Mouse (Mus musculus): Measurements from ENCODE around the gene Sntg2. TPM values are rescaled to one million over a fixed set of nuclear protein-coding genes. Genes with fewer than 3 reads are reported as not detected.

Gene Sntg2
- polyA plus RNA-seq, 1 experiment from 2014 or later: 3.3 TPM

DNA sequence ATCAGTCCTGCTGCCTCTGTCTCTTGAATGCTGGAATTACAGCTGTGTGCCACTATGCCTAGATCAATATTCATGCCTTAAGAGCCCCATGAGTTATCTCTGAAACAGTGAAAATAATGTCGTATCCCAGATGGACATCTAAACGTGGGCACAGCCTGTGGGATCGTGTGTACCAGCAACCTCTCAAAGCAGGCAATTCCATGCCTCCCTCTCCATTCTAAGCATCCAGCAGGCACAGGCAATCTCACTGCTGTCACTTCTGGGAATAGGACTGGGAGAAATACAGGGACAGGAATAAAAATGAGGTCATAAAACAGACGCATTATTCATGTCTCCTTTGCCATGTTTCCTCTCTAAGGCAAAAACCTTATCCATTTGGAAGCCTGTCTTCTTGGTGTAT, 25.9 kb downstream of the Sntg2 start:
- Histone ChIP-seq H3K36me3 (no peaks in the 10 kb centered on the region), H3K9me3 (no peaks in the 10 kb centered on the region), H3K27me3 (no peaks in the 10 kb centered on the region), H3K4me3 (no peak overlapping the region), H3K27ac (replicated peaks) (no peak overlapping the region), H3K4me1 (no peaks in the 10 kb centered on the region), H3K4me2 (replicated peaks) (no peak overlapping the region), H3K9ac (replicated peaks) (no peak overlapping the region)
- WGBS: 86% methylated on average over 4 of the region's 4 CpGs
- no peak for ATAC-seq (replicated peaks)

GRCm38 (mm10) chr12:30344806-30345205, 28.4 kb downstream of the Sntg2 start:
- Histone ChIP-seq H3K36me3 (no peaks in the 10 kb centered on the region), H3K9ac (replicated peaks) (no peak overlapping the region), H3K4me2 (replicated peaks) (no peak overlapping the region), H3K4me1 (no peaks in the 10 kb centered on the region), H3K4me3 (no peak overlapping the region), H3K9me3 (no peaks in the 10 kb centered on the region), H3K27ac (replicated peaks) (no peak overlapping the region), H3K27me3 (no peaks in the 10 kb centered on the region)
- WGBS: 38% methylated on average over 1 of the region's 1 CpGs
- ATAC-seq (replicated peaks): no peak

DNA sequence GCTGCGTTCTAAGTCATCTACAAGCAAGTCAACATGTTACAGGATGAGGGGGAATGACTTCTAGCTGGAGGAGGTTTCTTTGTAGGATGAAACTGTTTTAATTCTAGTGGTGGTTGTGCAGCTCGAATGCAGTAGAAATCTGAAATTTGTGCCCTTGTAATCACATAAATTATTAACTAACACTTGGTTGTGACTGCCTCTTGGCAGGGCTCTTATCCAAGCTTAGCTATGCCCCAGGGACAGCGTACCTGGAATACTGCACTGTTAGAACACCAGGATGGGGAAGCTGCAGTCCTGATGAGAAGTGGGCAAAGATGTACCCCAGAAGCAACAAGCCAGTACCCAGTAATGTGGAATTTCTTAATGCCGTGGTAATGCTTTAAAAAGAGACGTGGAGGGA, 36.9 kb downstream of the Sntg2 start:
- WGBS: 88% methylated on average over 5 of the region's 5 CpGs
- Histone ChIP-seq H3K4me1 (no peaks in the 10 kb centered on the region), H3K9ac (replicated peaks) (no peak overlapping the region), H3K36me3 (no peaks in the 10 kb centered on the region), H3K27ac (replicated peaks) (no peak overlapping the region), H3K4me3 (no peak overlapping the region), H3K4me2 (replicated peaks) (no peak overlapping the region), H3K9me3 (no peaks in the 10 kb centered on the region), H3K27me3 (no peaks in the 10 kb centered on the region)
- ATAC-seq (replicated peaks): no peak

DNA sequence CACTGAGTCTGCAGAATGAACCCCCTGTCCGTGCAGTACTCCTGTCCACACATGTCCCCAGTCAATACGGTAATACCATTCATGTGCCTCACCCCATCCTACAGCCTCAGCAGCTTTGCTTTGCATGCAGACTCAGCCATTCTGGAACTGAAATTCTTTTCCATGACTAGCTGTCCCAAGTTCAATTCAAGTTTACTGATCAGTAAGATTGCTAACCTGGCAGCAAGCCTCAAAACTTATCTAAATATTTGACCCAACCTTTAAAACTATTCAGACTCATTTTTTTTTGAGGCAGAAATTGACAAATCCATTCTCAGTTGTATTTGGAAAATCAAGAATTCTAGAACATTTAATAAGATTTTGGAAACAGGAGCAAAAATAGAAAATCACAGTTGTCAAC, 38.7 kb downstream of the Sntg2 start:
- 90% methylated on average over 2 of the region's 2 CpGs for WGBS
- Histone ChIP-seq H3K36me3 (no peaks in the 10 kb centered on the region), H3K9ac (replicated peaks) (no peak overlapping the region), H3K27ac (replicated peaks) (no peak overlapping the region), H3K4me3 (no peak overlapping the region), H3K9me3 (no peaks in the 10 kb centered on the region), H3K4me1 (no peaks in the 10 kb centered on the region), H3K27me3 (no peaks in the 10 kb centered on the region), H3K4me2 (replicated peaks) (no peak overlapping the region)
- ATAC-seq (replicated peaks): no peak

GRCm38 (mm10) chr12:30317971-30318370, 55.2 kb downstream of the Sntg2 start:
- no peaks in the 10 kb centered on the region for H3K27me3 ChIP-seq
- no peaks in the 10 kb centered on the region for H3K36me3 ChIP-seq
- H3K9ac ChIP-seq (replicated peaks): no peak overlapping the region
- ATAC-seq (replicated peaks): no peak
- H3K27ac ChIP-seq (replicated peaks): no peak overlapping the region
- no peaks in the 10 kb centered on the region for H3K4me1 ChIP-seq
- WGBS: 81% methylated on average over 2 of the region's 2 CpGs
- H3K4me2 ChIP-seq (replicated peaks): no peak overlapping the region
- H3K4me3 ChIP-seq: no peak overlapping the region
- no peaks in the 10 kb centered on the region for H3K9me3 ChIP-seq

GRCm38 (mm10) chr12:30313021-30313420, 60.2 kb downstream of the Sntg2 start:
- no peaks in the 10 kb centered on the region for H3K36me3 ChIP-seq
- H3K27me3 ChIP-seq: no peaks in the 10 kb centered on the region
- no peak overlapping the region for H3K4me3 ChIP-seq
- no peak overlapping the region for H3K4me2 ChIP-seq (replicated peaks)
- peaks cover 11% of the 10 kb centered on the region for H3K4me1 ChIP-seq
- no peak for ATAC-seq (replicated peaks)
- no peak overlapping the region for H3K9ac ChIP-seq (replicated peaks)
- H3K27ac ChIP-seq (replicated peaks): no peak overlapping the region
- no peaks in the 10 kb centered on the region for H3K9me3 ChIP-seq

DNA sequence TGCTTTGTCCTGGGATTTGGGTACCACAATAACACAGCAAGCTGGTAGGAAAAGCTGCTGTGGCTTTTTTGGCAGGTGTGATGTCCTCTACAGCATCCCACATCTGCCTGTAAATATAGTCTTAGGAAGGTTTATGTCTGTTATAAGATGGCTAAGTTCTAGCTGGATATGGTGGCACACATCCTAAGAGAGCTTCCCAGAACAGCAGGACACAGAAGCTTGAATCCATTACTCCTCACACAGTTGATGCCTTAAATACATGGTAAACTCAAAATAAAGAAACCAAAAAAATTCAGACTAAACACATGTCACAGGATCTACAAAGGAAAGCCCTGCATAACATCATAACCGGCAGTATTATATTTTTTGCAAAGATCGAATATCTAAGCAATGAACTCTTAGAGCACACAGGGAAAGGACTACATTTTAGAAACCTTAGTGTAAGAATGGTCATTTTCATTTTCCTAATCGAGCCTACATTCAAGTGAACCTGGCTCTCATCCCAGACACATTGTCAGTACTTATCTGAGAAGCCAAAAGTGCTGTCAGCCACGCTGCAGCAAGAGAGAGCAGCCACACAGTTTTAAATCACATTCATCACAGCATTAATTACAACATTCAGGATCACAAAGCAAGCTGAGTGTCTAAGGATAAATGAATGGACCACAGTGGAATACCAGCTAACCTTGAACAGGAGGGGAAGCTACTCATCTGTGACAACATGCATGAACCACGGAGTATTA, 64.8 kb downstream of the Sntg2 start:
- peak; percentile 76 for ATAC-seq (replicated peaks)
- no peak overlapping the region for H3K4me2 ChIP-seq (replicated peaks)
- WGBS: 45% methylated on average over 5 of the region's 5 CpGs
- peaks cover 26% of the 10 kb centered on the region for H3K4me1 ChIP-seq
- peak overlapping the region; percentile 64; the same call in 1 of the 2 replicates for H3K27ac ChIP-seq (replicated peaks)
- H3K9me3 ChIP-seq: no peaks in the 10 kb centered on the region
- H3K36me3 ChIP-seq: no peaks in the 10 kb centered on the region
- H3K4me3 ChIP-seq: no peak overlapping the region
- H3K27me3 ChIP-seq: no peaks in the 10 kb centered on the region
- H3K9ac ChIP-seq (replicated peaks): no peak overlapping the region

GRCm38 (mm10) chr12:30292724-30293560, 80.2 kb downstream of the Sntg2 start:
- H3K36me3 ChIP-seq: no peaks in the 10 kb centered on the region
- H3K27ac ChIP-seq (replicated peaks): no peak overlapping the region
- H3K4me2 ChIP-seq (replicated peaks): no peak overlapping the region
- H3K4me3 ChIP-seq: no peak overlapping the region
- no peaks in the 10 kb centered on the region for H3K4me1 ChIP-seq
- no peak overlapping the region for H3K9ac ChIP-seq (replicated peaks)
- no peaks in the 10 kb centered on the region for H3K27me3 ChIP-seq
- 84% methylated on average over 13 of the region's 13 CpGs for WGBS
- H3K9me3 ChIP-seq: no peaks in the 10 kb centered on the region
- ATAC-seq (replicated peaks): no peak

DNA sequence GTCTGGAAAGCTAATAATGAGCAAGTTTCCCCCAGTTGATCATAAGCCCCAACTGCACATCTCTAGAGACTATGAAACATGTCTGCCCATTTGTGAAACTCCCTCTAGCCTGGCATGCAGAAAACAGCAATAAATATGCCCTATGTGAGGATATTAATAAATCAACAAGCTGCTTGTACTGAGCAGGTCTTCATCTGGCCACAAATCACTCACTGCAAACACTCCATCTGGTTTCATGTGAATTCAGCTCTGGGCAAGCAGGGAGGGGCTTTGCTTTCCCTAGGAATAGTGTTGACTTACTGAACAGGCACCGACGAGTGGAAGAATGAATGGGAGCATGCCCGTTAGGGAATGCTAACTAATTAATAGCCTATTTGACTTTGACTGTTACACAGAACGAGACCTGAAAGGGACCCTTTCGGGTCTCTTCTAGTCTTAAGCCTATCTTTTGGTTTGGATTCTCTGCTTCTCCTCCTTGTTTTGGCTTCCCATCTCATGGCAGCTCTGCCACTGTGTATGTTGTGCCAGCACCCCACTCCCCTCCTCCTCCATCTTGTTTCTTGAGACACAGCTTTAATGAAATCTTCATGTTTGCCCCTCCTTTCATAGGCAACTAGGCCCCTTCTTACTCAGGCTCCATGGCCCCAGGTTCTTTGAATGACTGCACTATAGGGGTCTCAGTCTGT, 86.1 kb downstream of the Sntg2 start:
- Histone ChIP-seq H3K27me3 (no peaks in the 10 kb centered on the region), H3K9ac (replicated peaks) (no peak overlapping the region), H3K36me3 (no peaks in the 10 kb centered on the region), H3K9me3 (no peaks in the 10 kb centered on the region), H3K4me2 (replicated peaks) (no peak overlapping the region), H3K27ac (replicated peaks) (no peak overlapping the region), H3K4me3 (no peak overlapping the region), H3K4me1 (no peaks in the 10 kb centered on the region)
- ATAC-seq (replicated peaks): no peak
- WGBS: 34% methylated on average over 5 of the region's 5 CpGs

GRCm38 (mm10) chr12:30283741-30284140, 89.4 kb downstream of the Sntg2 start:
- H3K4me1 ChIP-seq: no peaks in the 10 kb centered on the region
- no peak overlapping the region for H3K9ac ChIP-seq (replicated peaks)
- 90% methylated on average over 4 of the region's 4 CpGs for WGBS
- H3K27me3 ChIP-seq: no peaks in the 10 kb centered on the region
- H3K27ac ChIP-seq (replicated peaks): no peak overlapping the region
- H3K4me2 ChIP-seq (replicated peaks): no peak overlapping the region
- no peaks in the 10 kb centered on the region for H3K9me3 ChIP-seq
- ATAC-seq (replicated peaks): no peak
- H3K4me3 ChIP-seq: no peak overlapping the region
- H3K36me3 ChIP-seq: no peaks in the 10 kb centered on the region

GRCm38 (mm10) chr12:30272242-30272985, 100.8 kb downstream of the Sntg2 start:
- Histone ChIP-seq H3K9ac (replicated peaks) (no peak overlapping the region), H3K36me3 (no peaks in the 10 kb centered on the region), H3K9me3 (no peaks in the 10 kb centered on the region), H3K4me2 (replicated peaks) (no peak overlapping the region), H3K27me3 (no peaks in the 10 kb centered on the region), H3K4me1 (no peaks in the 10 kb centered on the region), H3K4me3 (no peak overlapping the region), H3K27ac (replicated peaks) (no peak overlapping the region)
- ATAC-seq (replicated peaks): no peak
- WGBS: 90% methylated on average over 8 of the region's 8 CpGs

GRCm38 (mm10) chr12:30264206-30264605, 109.0 kb downstream of the Sntg2 start:
- Histone ChIP-seq H3K4me1 (no peaks in the 10 kb centered on the region), H3K36me3 (no peaks in the 10 kb centered on the region), H3K4me2 (replicated peaks) (no peak overlapping the region), H3K27me3 (no peaks in the 10 kb centered on the region), H3K9ac (replicated peaks) (no peak overlapping the region), H3K27ac (replicated peaks) (no peak overlapping the region), H3K9me3 (no peaks in the 10 kb centered on the region), H3K4me3 (no peak overlapping the region)
- ATAC-seq (replicated peaks): no peak
- 48% methylated on average over 5 of the region's 5 CpGs for WGBS
